Mouse (Mus musculus) kidney, adult 9 months (tissue): ENCODE results near the gene Helz2.

Experiments
- DNase-seq: peaks from one replicate; pipeline ENCODE4 v3.0.0; 2022

Helz2 gene

DNA sequence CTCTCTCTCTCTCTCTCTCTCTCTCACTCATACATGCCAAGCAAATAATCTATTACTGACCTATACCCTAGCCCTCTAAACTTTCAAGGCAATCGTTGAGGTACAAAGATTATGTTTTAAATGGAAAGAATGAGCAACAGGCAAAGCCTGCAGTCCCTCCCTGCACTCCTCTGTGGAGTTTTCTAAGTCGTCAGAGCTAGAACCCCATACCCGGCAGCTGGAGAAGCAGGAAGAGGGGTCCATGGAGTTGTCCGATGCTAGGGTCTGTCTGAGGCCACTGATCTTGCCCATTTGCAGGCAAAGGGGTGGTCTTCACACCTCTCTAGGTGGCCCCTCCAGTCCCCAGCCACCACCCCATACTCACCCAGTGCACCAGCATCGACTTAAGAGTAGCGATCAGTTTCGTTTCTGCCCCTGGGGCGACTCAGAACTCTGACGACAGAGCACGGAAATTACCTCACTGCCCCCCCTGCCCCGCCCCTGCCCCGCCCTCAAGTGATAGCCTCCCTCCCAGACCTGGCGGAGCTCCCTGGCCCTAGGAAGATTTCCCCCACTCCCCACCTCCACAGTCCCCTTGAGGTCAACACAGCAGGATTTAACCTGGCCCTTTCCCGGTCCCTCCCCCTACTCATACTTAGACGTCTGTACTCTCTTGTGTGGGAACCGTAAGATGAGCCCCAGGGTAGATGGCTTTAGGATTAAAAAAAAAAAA, at the start of gene Helz2:
Gene Helz2 (minus strand): TSS at position 426 of the 712 bp plus-strand sequence.
- DNase-seq: peak; percentile 55

DNA sequence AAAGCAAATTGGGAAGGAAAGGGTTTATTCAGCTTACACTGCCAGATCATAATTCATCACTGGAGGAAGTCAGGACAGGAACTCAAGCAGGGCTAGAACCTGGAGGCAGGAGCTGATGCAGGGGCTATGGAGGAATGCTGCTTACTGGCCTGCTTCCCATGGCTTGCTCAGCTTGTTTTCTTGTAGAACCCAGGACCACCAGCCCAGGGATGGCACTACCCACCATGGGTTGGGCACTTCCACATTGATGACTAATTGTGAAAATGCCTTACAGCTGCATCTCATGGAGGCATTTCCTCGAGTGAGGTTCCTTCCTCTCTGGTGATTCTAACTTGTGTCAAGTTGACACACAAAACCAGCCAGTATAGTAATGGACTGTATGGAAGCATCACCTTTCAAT, 49.1 kb upstream of the Helz2 start:
- no peak for DNase-seq

GRCm38 (mm10) chr2:181288691-181289090, 46.9 kb upstream of the Helz2 start:
- peak; percentile 60 for DNase-seq

DNA sequence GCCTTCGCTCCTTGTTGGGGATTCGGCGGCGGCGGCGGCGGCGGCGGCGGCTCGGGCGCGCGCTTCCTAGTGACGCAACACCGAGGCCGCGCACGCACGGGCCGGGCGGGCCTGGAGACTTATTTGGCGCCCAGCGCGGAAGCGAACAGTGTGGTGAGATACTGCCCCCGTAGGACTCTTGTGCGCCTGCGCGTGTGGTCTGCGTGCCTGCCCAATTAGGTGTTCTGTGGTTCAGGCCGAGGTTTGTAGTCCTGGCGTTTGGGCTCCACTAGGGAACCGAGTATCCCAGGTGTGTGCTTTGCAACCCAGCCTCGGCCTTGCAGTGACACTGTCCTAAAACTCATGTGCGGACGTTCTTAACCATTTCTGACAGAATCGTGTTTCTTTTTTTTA, 46.1 kb upstream of the Helz2 start, which contains the start of gene Gmeb2:
Gene Gmeb2 (minus strand): TSS at position 78 of the 393 bp plus-strand sequence.
- DNase-seq: peak; percentile 98

- DNase-seq: no peak
These were observed 45.6 kb upstream of the Helz2 start for GRCm38 (mm10) chr2:181287338-181287957.

- peak; percentile 15 for DNase-seq
These were observed 45.0 kb upstream of the Helz2 start for GRCm38 (mm10) chr2:181286629-181287337.

GRCm38 (mm10) chr2:181279968-181280367, 38.1 kb upstream of the Helz2 start:
- DNase-seq: no peak

GRCm38 (mm10) chr2:181277866-181278265, 36.0 kb upstream of the Helz2 start:
- no peak for DNase-seq

DNA sequence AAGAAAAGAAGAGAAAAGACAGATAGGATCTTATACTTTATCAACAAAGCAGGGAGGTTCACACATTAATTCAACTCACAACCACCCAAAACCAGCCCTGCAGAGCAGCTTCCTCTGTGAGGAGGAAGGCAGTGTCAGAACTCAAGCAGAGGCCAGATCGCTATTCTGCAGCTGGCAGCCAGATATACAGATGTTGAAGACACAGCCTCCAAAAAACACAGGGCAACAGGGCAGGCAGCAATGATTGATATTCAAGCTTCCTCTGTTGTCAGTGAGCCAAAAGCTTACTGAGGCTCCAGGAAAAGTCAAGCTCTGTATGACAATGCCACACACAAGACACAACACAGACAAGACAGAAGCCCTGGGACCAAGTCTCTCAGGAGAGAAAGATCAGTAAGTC, 34.9 kb upstream of the Helz2 start:
- DNase-seq: peak; percentile 78

DNA sequence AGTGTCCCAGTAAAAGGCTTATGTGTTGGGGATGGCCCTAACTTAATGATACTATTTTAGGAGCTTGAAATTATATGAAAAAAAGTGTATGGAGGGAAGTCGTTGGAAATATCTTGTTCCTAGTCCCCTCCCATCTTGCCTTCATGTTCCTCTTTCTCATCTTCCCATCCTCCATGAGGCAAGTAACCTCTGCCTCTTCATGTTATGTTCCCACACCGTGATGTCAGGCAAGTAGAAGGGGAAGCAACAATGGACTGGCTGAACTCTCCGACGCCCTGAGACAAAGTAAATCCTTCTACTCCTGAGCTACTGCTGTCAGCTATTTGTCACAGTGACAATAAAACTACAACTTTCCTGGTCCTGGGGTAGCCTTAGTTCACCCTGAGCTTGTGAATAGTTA, 32.8 kb upstream of the Helz2 start:
- DNase-seq: no peak

- DNase-seq: no peak
These were observed 32.0 kb upstream of the Helz2 start for GRCm38 (mm10) chr2:181273829-181274228.

GRCm38 (mm10) chr2:181272092-181272491, 30.3 kb upstream of the Helz2 start:
- DNase-seq: peak; percentile 52

- DNase-seq: no peak
These were observed 25.0 kb upstream of the Helz2 start for GRCm38 (mm10) chr2:181266839-181267238.

DNA sequence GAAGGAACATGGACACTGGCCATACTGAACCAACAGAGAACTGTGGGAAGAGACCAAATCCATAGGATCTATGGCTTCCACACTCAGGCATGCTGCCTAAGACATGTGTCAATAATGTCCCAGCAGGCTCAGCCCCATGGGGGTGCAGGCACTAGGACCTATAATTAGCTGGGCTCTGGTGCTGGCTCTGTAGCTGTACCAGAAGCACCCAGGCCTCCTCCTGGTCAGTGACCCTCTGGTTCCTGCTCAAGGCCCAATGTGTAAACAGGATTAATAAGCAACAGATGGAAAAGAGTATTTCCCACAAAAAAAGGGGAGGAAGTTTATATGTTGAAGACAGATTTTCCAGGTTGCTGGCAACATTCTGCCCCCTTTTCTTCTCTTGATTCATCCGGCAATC, 11.4 kb upstream of the Helz2 start:
- DNase-seq: no peak

GRCm38 (mm10) chr2:181251841-181252240, 10.0 kb upstream of the Helz2 start:
- no peak for DNase-seq

GRCm38 (mm10) chr2:181249217-181249616, 7.4 kb upstream of the Helz2 start:
- DNase-seq: no peak

- no peak for DNase-seq
These were observed 3.2 kb upstream of the Helz2 start for GRCm38 (mm10) chr2:181245031-181245430.

DNA sequence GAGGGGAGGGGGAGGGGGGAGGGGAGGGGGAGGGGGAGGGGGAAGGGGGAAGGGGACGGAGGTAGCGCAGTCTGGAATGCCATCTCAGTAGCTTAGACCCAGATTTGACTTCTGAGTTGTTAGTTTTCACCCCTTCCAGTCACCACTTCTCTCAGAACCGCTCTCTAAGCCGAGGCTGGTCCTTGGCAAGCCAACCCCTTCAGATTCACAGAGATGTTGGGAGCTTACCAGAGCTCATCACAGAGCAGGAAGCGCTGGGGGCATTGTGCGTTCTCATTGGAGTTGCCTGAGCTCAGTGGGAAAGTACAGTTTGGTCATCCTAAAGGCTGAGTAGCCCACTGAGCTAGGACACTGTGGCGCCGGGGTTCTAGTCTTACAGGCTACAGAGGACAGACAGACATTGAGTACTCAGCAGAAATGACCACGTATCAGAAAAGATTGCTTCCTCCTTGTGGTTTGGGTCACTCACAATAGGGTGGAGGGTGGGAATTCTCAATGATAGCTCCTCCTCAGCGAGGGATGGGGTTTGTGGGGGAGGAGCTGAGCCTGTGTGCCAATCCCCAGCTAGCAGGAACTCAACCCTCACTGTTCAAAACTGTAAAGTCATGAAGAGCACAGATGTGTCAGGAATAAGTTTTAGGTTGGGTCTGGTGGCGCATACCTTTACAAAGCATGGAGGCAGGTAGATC, 2.0 kb upstream of the Helz2 start:
- peak; percentile 44 for DNase-seq

DNA sequence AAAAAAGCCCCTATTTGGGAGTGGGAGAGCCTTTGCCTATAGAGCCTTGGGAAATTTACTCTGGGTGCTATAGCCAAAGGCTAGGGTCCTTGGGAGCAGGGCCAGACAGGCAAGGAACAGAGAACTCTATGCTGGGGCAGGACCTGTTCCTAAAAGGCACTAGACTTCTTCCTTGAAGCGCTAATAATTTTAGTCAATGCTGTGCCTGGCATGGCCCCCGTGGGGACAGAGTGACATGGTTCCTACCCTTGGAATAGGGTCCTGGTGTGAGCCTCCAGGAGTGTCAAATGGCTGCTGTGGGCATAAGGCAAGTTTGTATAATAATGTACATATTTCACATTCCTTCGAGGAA, 463 bp upstream of the Helz2 start:
- DNase-seq: no peak

DNA sequence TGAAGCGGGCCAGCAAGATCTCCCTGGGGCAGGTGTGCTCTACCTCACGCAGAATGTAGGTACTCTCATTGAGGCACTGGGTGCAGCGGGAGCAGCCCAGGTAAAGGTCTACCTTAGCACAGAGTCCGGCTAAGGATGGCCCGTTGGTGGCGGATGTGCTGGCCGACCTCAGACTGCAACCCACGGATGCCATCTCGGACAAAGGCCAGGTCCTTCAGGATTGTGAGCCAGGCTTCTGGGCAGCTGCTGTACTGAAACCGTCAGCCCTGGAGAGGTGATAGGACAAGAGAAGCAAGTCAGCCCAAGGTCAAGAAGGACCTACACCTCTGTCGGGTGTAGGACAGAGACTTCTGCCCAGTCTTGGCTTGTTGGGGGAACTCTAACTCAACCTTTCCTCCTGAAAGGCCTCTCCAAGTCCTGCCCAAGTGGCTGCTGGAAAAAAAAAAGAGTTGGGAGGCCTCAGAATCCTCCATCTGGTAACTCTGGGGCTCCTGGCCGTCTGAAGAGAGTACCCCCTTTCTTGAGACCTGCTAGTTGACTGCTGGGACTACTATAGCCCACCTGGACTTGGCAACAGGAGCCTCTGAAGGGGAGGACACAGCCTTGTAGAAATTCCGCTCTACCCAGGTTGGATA, 904 bp downstream of the Helz2 start:
- DNase-seq: no peak

- DNase-seq: no peak
These were observed 2.6 kb downstream of the Helz2 start for GRCm38 (mm10) chr2:181239261-181239660.

DNA sequence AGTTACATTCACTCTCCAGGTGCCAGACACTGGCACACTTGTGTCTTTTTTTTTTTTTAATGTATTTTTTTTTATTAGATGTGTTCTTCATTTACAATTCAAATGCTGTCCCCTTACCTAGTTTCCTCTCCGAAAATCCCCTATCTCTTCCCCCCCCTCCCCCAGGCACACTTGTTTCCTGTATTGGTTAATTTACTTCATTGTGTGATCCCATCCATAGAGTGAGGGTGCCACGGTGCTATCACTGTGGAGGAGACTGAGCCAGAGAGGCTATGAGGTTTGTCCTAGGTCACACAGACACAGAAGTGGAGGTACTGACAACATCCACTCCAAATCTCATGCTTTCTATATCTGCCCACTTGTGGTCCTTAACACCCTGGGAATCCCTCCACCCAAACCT, 3.0 kb downstream of the Helz2 start:
- no peak for DNase-seq

GRCm38 (mm10) chr2:181238091-181238610, 3.7 kb downstream of the Helz2 start:
- DNase-seq: no peak
